Mouse (Mus musculus) gastrocnemius, postnatal 10 days (tissue): ENCODE results near the gene Cox8a. TPM values are rescaled to one million over a fixed set of nuclear protein-coding genes. Genes with fewer than 3 reads are reported as not detected.
A peak's percentile ranks its signal among the peaks of the same experiment; 100 is the strongest.

Source experiments
- DNase-seq: peaks from one replicate; pipeline ENCODE4 v3.0.0; 2021; ENCODE audit warnings: mixed read lengths
- long read RNA-seq, 2 experiments: library from polyadenylated mRNA; stranded (forward); transcript quantifications; one replicate each; pipeline ENCODE4 v2.0.0; 2021
- total RNA-seq, 2 experiments: library from RNA; stranded (reverse); gene quantifications; 2 replicates each; pipeline ENCODE4 v1.2.3; 2021

Gene Cox8a
- 100 to 1,000 TPM; 275 to 315 TPM for total RNA-seq
- long read RNA-seq, experiment 1, transcript Cox8a-201 (2 exons, 550 nt): major isoform, 172 of 176 reads
- long read RNA-seq, experiment 1, partial matches to known transcripts: 4 of 176 reads
- long read RNA-seq, experiment 1, other reads (novel, unspliced or antisense): 0 of 176 reads
- long read RNA-seq, experiment 2, transcript Cox8a-201 (2 exons, 550 nt): major isoform, 124 of 125 reads
- long read RNA-seq, experiment 2, partial matches to known transcripts: 1 of 125 reads
- long read RNA-seq, experiment 2, other reads (novel, unspliced or antisense): 0 of 125 reads

DNA sequence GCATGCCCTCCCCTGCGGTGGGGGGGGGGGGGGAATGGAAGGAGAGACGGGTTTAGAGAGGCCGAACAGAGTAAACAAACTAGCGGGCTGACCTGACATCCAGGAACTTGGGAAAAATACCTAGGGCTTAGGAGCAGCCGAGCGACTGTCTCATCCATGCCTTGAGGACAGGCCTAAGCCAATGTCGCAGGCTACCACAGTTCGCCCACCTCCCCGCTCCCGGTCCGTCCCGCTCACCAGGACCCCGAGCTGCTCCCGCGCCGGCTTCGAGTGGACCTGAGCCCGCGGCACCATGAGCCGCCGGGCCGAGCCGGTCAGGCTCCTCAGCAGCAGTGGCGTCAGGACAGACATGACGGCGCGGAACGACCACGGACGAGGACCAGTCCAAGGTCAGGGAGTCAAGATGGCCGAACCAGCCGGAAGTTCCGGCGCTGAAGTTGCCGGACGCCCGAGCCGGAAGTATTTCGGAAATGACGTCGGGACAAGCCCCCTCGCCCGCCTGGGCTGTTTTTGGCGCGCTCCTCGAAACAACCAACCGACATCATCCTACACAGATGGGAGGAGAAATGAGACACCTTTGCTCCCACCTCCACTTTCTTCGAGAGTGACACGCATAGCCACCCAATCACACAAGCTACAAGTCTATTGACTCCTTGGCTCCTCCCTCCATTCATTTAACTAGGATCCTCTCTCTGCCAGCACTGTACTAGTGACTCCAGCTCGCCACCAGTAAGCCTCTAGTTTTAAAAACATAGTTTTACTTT is at the start of gene Cox8a:
Cox8a (minus strand) TSS at position 455 of the 764 bp plus-strand sequence.
- DNase-seq: peak; percentile 92

DNA sequence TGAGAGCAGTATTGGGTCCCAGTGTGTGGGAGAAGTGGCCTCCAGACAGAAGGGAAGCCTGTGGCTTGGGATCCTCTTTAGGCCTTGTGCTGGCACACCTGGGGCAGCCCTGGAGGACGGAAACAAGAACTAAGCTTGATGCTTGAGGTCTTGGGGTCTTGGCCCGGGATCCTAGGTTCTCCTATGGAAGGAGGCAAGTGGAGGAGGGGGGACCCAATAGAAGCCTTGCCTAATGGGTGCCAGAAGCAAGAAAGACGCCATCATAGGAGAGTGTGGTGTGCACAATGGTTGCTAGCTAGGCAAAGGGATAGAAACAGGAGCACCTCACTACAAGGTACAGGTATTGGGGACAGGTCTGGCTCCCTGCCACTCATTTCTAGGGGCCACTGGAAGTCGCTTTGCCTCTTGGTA is 49.0 kb upstream of the Cox8a start:
- no peak for DNase-seq

GRCm38 (mm10) chr19:7265478-7266191 is 48.2 kb upstream of the Cox8a start:
- no peak for DNase-seq

DNA sequence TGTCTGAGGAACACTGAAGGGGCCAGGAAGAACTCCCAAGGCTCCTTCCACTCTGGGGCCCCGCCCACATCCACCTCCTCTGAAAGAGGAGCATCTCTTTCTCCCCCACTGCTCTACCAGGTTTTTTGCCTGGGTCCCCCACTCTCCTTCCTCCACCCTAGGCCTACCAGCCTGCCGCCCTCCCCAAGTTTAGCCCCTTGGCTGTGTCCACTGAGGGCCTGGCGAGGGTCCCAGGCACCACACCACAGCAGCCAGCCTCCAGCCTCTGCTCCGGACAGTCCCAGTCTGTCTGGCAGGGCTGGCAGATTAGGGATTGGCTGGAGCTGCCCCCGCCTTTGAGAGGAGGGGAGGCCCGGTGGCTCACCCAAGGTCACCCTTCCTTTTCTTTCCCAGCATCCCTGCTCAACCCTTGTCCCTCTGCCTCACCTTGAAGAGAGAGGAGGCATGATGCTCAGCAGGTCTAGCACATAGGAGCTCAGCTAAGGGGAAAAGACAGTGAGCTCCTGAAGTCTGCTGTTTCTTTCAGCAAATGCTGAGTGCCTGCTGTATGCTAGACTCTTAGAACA is 47.4 kb upstream of the Cox8a start:
- DNase-seq: peak; percentile 57

DNA sequence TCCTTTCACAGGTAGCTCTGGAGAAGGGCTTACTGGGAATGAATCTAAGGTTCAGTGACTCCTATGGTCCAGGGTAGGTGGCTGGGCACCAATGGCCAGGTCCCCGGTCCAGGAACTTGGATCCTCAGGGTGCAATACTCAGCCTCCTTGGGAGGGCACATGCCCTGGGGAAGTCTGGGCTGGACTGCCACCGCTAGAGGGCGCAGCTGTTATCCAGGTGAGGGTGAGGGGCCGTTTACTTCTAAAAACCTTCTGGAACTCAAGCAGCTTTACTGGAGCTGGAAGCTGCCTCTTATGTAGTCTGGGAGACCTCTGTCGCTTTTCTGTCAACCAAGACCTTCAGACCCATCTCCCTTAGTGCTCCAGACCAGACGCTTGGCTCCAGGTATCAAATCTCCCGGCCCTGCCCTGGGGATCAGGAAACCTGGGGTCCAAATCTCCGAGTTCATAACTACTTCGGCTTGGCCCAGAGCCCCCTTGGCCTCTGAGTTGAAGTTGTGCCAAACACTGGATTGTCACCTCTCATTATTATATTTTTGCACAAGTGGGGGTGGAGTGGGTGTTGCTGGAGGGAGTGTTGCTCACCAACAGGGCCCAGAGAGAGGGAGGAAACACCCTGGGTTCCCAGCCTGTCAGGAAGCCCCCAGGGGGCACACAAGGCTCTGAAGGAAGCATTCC is 46.8 kb upstream of the Cox8a start:
- DNase-seq: peak; percentile 90

- no peak for DNase-seq
These were observed 45.2 kb upstream of the Cox8a start for GRCm38 (mm10) chr19:7262592-7262991.

GRCm38 (mm10) chr19:7261964-7262363 is 44.5 kb upstream of the Cox8a start:
- no peak for DNase-seq

GRCm38 (mm10) chr19:7261476-7261875 is 44.1 kb upstream of the Cox8a start:
- no peak for DNase-seq

- peak; percentile 50 for DNase-seq
These were observed 40.5 kb upstream of the Cox8a start for GRCm38 (mm10) chr19:7257881-7258280.

- no peak for DNase-seq
These were observed 28.6 kb upstream of the Cox8a start for GRCm38 (mm10) chr19:7246021-7246420.

- DNase-seq: peak; percentile 95
These were observed 23.6 kb upstream of the Cox8a start, which contains the start of gene Naa40 for GRCm38 (mm10) chr19:7240782-7241690. Naa40 (minus strand) TSS chr19:7241183.

DNA sequence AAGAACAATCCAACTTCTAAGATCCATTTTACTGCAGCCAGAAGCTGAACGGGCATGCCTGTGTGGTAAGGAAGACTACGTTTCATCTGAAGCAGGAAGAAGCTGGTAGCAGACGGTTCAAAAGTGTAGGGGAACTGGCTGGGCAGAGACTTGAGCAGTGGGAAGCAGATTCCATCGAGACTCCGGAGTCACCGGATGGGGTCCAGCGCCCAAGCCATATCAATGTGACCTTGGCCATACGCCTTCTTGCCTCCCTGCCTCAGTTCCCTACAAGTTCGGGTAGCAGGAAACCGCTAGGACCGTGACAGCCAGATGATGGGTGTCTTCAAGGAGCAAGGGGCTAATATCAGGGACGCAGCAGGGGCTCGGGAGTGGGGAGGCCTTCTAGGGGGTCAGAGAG is 22.9 kb upstream of the Cox8a start:
- DNase-seq: no peak

DNA sequence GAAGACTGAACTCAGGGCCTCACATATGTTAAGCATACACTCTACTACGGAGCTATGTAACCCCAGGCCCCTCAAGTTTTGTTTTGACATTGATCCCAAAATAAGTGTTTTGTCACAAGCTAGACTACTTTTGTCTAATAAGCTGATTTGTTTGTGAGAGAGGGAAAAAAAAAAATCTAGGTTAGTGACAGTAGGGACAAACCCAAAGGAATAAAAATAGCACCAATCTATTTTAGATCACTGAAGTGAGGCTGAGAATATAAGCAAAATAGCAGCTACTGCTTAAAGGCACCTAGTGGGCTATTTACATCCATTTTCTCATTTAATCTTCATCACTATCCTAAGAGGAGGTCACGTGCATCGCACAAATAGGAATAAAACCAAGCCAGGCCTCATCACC is 22.2 kb upstream of the Cox8a start:
- no peak for DNase-seq

- DNase-seq: no peak
These were observed 19.3 kb upstream of the Cox8a start for GRCm38 (mm10) chr19:7236742-7237141.

DNA sequence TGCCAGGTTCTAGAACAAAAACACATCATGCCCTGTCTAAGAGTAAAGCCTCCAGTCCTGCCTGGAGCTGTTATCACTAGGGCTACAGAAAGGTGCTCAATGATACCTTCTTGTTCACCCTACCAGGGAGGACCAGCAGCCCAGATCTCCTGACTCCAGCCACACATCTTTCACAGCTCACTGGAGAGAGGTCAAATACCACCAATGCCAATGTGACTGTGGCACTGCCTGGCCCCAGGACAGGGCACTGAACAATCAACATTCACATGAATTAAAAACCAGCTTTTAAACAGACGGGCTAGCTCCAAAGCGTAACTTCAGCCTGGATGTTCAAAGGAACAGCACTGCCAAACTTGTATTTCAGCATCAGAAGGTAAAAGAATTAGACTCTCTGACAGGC is 18.6 kb upstream of the Cox8a start:
- no peak for DNase-seq

DNA sequence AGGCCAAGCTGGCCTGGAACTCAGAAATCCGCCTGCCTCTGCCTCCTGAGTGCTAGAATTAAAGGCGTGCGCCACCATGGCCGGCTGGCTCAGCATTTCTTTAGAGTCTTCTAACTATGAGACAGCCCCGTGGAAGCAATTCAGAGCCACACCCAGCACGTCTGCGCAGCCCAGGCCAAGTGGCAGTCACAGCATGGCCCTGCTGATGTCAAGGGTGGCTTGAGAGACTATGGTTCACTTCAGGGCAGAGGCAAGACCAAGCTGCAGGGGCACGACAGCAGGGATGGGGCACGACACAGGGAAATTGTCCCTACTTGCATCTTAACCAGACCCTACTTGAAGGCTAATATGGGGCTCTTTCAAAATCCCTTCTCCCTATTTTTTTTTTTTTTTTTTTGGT is 18.0 kb upstream of the Cox8a start:
- no peak for DNase-seq

DNA sequence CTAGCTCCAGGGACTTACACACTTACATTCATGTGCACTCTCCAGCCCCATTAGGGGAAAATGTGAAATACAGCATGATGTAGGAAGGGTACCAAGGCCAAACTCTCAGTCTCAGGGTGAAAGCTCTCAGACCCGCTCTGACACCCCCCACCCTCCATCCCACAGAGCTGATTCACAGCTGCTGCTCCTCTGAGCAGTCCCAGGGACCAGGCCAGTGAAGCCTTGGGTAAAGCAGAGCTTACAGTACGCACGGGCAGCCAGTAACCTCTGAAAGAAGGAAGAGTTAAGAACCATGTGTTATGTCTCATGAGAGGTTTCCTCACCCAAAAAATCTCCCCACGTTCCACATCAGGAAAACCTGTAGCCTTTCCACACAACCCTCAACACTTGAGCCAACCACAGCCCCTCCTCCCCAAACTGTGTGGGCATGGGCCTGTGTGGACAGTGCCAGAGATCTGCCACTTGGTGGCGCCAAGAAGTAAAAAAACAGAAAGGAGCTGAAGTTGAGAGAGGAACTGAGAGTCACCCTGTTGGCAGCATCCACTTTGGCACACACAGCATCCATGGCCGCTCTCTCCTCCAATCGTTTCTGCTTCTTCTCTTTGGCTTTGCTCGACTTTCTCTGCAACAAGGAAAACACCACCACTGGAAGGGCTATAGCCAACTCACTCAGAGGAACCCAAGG is 17.3 kb upstream of the Cox8a start:
- DNase-seq: peak; percentile 65

DNA sequence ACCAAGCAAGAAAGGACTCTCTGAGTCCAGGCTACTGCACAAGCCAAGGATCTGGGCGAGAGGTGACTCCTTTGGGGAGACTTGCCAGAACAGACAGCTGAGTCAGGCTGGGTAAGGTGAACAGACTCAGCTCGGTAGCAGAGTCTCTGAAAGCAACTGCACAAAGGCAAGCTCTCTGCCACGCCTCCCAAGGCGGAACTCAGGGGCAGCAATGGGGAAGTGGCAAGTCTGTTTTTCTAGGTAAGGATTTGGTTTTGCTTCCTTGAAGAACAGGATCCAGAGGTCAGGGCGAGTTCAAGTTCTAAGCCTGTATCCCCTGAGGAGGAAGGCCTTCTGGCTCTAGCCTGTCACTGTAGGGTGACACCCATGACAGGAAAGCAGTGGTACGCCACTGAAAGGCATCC is 9.1 kb upstream of the Cox8a start:
- no peak for DNase-seq

GRCm38 (mm10) chr19:7225096-7225690 is 7.8 kb upstream of the Cox8a start:
- DNase-seq: no peak

- no peak for DNase-seq
These were observed 6.8 kb upstream of the Cox8a start for GRCm38 (mm10) chr19:7224253-7224652.
